24 mouse cellular contexts compared by ENCODE assay signal in genomic region chr2:141142266-141142665, GRCm38 (mm10).
"Had no signal": no experiment of that assay in that cellular context is flagged by ENCODE, and none has a peak within 500 bp of the region (broad histone marks: within the 10 kb centered on the region; RNA-seq: fewer than 3 reads in every experiment).

No protein-coding gene starts in this region.

- H3K4me3 ChIP-seq: heart, adult 2 months; heart, embryonic 13.5 days; heart, embryonic 15.5 days; kidney, embryonic 15.5 days; limb, embryonic 13.5 days; limb, embryonic 15.5 days; liver, embryonic 12.5 days had no signal

- ATAC-seq: hindbrain, postnatal 0 days; intestine, embryonic 16.5 days; liver, embryonic 12.5 days had no signal

- H3K27me3 ChIP-seq: heart, embryonic 13.5 days; heart, embryonic 15.5 days; kidney, embryonic 15.5 days; limb, embryonic 13.5 days; limb, embryonic 15.5 days; liver, embryonic 12.5 days had no signal

- H3K9me3 ChIP-seq: heart, embryonic 13.5 days; heart, embryonic 15.5 days; kidney, embryonic 15.5 days; limb, embryonic 13.5 days; limb, embryonic 15.5 days; liver, embryonic 12.5 days had no signal

- DNase-seq: gastrocnemius, postnatal 14 days; gastrocnemius, postnatal 36 days; heart, adult 11 months; heart, adult 2 months; heart, postnatal 14 days; heart, postnatal 36 days; kidney, adult 11 months; kidney, adult 2 months; kidney, adult 9 months; kidney, postnatal 14 days; kidney, postnatal 36 days; layer of hippocampus, adult 9-11 months; layer of hippocampus, postnatal 36 days; left cerebral cortex, postnatal 4 days had no signal

- H3K9ac ChIP-seq: heart, embryonic 13.5 days; heart, embryonic 15.5 days; kidney, embryonic 15.5 days; limb, embryonic 13.5 days; limb, embryonic 15.5 days; liver, embryonic 12.5 days had no signal

- H3K4me2 ChIP-seq: heart, embryonic 11.5 days; heart, embryonic 13.5 days; heart, embryonic 15.5 days; kidney, embryonic 15.5 days; limb, embryonic 13.5 days; limb, embryonic 15.5 days; liver, embryonic 12.5 days had no signal

- H3K4me1 ChIP-seq: heart, embryonic 13.5 days; heart, embryonic 15.5 days; kidney, embryonic 15.5 days; limb, embryonic 13.5 days; limb, embryonic 15.5 days; liver, embryonic 12.5 days had no signal

- H3K27ac ChIP-seq: heart, adult 2 months; heart, embryonic 13.5 days; heart, embryonic 15.5 days; hindbrain, postnatal 0 days; kidney, embryonic 15.5 days; kidney, postnatal 0 days; limb, embryonic 13.5 days; limb, embryonic 15.5 days; liver, embryonic 12.5 days had no signal

- H3K36me3 ChIP-seq: heart, embryonic 13.5 days; heart, embryonic 15.5 days; kidney, embryonic 15.5 days; limb, embryonic 13.5 days; limb, embryonic 15.5 days; liver, embryonic 12.5 days had no signal
